Mouse (Mus musculus) heart, embryonic 16.5 days (tissue): Measurements from ENCODE around the gene P4ha2. TPM values are rescaled to one million over a fixed set of nuclear protein-coding genes. Genes with fewer than 3 reads are reported as not detected.

Experiments used
- ATAC-seq: fragments of 200-750 bp; cut with Nextera tagmentation; replicated peaks from 2 replicates; pipeline ENCODE4 v1.8.0; 2017; ENCODE audit warnings: moderate number of reproducible peaks; ENCODE audit not compliant: insufficient read depth, low FRiP score; ENCODE audit errors: extremely low read depth
- H3K27ac ChIP-seq: fragments of 300-500 bp; sonication (generic); 2 replicates; pipeline ENCODE4 v1.5.1; 2014; ENCODE audit warnings: mild to moderate bottlenecking, low read length, control low read depth, moderate library complexity
- H3K27me3 ChIP-seq: fragments of 300-500 bp; sonication (generic); 2 replicates; pipeline ENCODE4 v1.6.1; 2014; ENCODE audit warnings: low read length, mixed read lengths; ENCODE audit not compliant: control insufficient read depth, insufficient read depth
- H3K36me3 ChIP-seq: fragments of 300-500 bp; sonication (generic); 2 replicates; pipeline ENCODE4 v1.6.1; 2014; ENCODE audit not compliant: control insufficient read depth, insufficient read depth
- H3K4me1 ChIP-seq: fragments of 300-500 bp; sonication (generic); 2 replicates; pipeline ENCODE4 v1.6.1; 2014; ENCODE audit warnings: low read length, mixed read lengths; ENCODE audit not compliant: control insufficient read depth, insufficient read depth
- H3K4me2 ChIP-seq: fragments of 300-500 bp; sonication (generic); 2 replicates; pipeline ENCODE4 v1.6.1; 2014; ENCODE audit warnings: low read depth, mild to moderate bottlenecking, control low read depth, low read length
- H3K4me3 ChIP-seq: fragments of 300-500 bp; sonication (generic); 2 replicates; pipeline ENCODE4 v1.5.1; 2014; ENCODE audit warnings: mild to moderate bottlenecking, control low read depth, low read length
- H3K9ac ChIP-seq: fragments of 300-500 bp; sonication (generic); 2 replicates; pipeline ENCODE4 v1.6.1; 2014; ENCODE audit warnings: low read length, control low read depth
- H3K9me3 ChIP-seq: fragments of 300-500 bp; sonication (generic); replicated peaks from 2 replicates; pipeline ENCODE4 v1.6.1; 2016; ENCODE audit warnings: low read length; ENCODE audit not compliant: control insufficient read depth
- WGBS: fragments of 180-500 bp; shearing (Covaris S2); extraction: QIAGEN DNeasy Blood & Tissue Kit; methylation state at CpG from one replicate; pipeline ENCODE4 v1.1.7; 2014; 5-methylcytosine and 5-hydroxymethylcytosine counted together
- polyA plus RNA-seq: library from polyadenylated mRNA; unstranded; fragments of >200 nt; fragmentation: Nextera tagmentation; extraction: Ambion mirVana; gene quantifications from 2 replicates; pipeline ENCODE4 v1.2.1, GENCODE M21; 2015

Gene P4ha2
- polyA plus RNA-seq, 1 experiment from 2014 or later: 53.3 TPM

DNA sequence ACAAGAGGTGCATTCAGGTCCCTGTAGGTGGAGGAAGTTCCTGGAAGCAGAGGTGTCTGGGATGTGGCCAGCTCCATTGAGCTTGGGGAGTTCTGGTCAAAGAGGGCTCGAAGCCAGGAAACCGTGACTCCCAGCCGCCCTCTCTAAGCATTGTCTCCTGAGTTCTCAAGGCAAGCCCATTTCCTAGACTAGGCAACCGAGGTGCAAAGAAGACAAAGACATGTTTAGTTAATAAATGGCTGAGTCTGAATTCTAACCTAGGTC, 34.0 kb upstream of the P4ha2 start:
- no peak overlapping the region for H3K4me2 ChIP-seq
- no peaks in the 10 kb centered on the region for H3K9me3 ChIP-seq
- peaks cover 39% of the 10 kb centered on the region for H3K4me1 ChIP-seq
- no peak overlapping the region for H3K9ac ChIP-seq
- ATAC-seq: no peak
- no peak overlapping the region for H3K27ac ChIP-seq
- H3K36me3 ChIP-seq: no peaks in the 10 kb centered on the region
- WGBS: 74% methylated on average over 4 of the region's 4 CpGs
- H3K27me3 ChIP-seq: peaks cover 19% of the 10 kb centered on the region
- H3K4me3 ChIP-seq: no peak overlapping the region

DNA sequence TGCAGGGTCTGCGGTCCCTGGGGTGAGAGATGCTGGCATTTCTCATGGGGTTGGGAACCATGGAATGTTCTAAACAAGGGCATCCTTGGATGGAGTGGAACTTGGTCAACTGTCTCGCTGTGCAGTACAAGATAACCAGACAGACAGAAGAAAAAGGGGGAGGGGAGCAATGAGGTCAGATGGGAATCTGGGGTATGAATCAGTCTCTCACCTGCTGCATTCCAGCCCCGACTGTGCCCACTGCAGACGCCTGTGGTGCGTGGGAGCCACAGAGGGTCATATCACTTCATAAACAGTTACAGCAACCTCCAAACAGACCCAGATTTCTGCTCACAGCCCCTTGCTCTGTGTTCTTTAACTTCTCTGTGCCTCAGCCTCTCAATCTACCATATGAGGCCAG, 33.5 kb upstream of the P4ha2 start:
- no peaks in the 10 kb centered on the region for H3K36me3 ChIP-seq
- H3K4me3 ChIP-seq: no peak overlapping the region
- no peak overlapping the region for H3K27ac ChIP-seq
- H3K9ac ChIP-seq: no peak overlapping the region
- H3K4me2 ChIP-seq: no peak overlapping the region
- WGBS: 63% methylated on average over 5 of the region's 5 CpGs
- H3K27me3 ChIP-seq: peaks cover 21% of the 10 kb centered on the region
- peaks cover 38% of the 10 kb centered on the region for H3K4me1 ChIP-seq
- no peak for ATAC-seq
- no peaks in the 10 kb centered on the region for H3K9me3 ChIP-seq

DNA sequence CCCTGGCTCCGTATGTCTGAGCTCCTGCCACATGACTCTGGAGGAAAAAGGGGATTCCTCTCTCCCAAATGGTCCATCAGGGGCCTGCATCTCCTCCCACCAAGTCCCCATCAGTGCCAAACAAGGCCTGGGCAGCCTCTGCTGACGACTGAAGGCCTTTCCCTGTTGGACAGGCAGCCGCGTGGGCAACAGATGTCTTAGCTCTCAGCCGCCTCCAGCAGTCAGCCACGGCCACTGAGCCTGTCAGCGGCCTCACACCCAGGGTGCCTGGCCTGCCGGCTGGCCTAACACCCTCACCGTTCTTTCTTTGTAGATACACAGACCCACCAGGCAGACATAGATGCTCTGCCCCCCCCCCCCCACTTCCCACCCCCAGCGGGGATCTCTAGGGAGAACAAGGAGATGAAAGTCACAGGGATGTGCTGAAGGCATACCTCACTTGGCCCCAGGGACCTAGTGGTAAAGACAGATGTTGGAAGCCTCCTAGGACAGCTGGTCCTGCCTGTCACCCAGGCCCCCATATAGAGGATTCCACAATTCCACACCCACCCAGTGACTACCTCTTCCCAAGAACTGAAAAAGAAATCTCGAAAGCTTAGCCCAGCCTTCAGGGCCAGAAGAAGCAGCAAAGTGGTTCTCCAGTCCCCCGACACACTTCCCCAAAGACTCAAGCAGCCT, 32.4 kb upstream of the P4ha2 start:
- Histone ChIP-seq H3K4me2 (peak overlapping the region; percentile 93), H3K9me3 (no peaks in the 10 kb centered on the region), H3K9ac (peak overlapping the region; percentile 76; the same call in 1 of the 2 replicates), H3K36me3 (no peaks in the 10 kb centered on the region), H3K27ac (no peak overlapping the region), H3K4me1 (peaks cover 38% of the 10 kb centered on the region), H3K4me3 (peak overlapping the region; percentile 59), H3K27me3 (peaks cover 21% of the 10 kb centered on the region)
- 39% methylated on average over 12 of the region's 12 CpGs for WGBS
- no peak for ATAC-seq

GRCm38 (mm10) chr11:54067996-54068519, 31.8 kb upstream of the P4ha2 start:
- no peak for ATAC-seq
- no peaks in the 10 kb centered on the region for H3K9me3 ChIP-seq
- H3K27me3 ChIP-seq: peaks cover 21% of the 10 kb centered on the region
- peak overlapping the region; percentile 59 for H3K4me3 ChIP-seq
- WGBS: 40% methylated on average over 4 of the region's 4 CpGs
- H3K4me2 ChIP-seq: peak overlapping the region; percentile 93
- H3K9ac ChIP-seq: peak overlapping the region; percentile 76; the same call in 1 of the 2 replicates
- H3K27ac ChIP-seq: no peak overlapping the region
- no peaks in the 10 kb centered on the region for H3K36me3 ChIP-seq
- H3K4me1 ChIP-seq: peaks cover 40% of the 10 kb centered on the region

GRCm38 (mm10) chr11:54068520-54069371, 31.1 kb upstream of the P4ha2 start, which contains the start of gene Pdlim4:
Pdlim4 (minus strand) TSS chr11:54069014.
- 0 out of 2 replicates have a peak, but pooled peaks have one; percentile 43 for ATAC-seq
- H3K36me3 ChIP-seq: no peaks in the 10 kb centered on the region
- peaks cover 21% of the 10 kb centered on the region for H3K27me3 ChIP-seq
- no peaks in the 10 kb centered on the region for H3K9me3 ChIP-seq
- peaks cover 45% of the 10 kb centered on the region for H3K4me1 ChIP-seq
- H3K4me3 ChIP-seq: peak within 1 kb of the TSS; percentile 59
- H3K9ac ChIP-seq: peak within 1 kb of the TSS; percentile 76
- H3K27ac ChIP-seq: peak within 1 kb of the TSS; percentile 4; the same call in 1 of the 2 replicates
- WGBS: 3% methylated on average over 61 of the region's 61 CpGs
- peak within 1 kb of the TSS; percentile 93 for H3K4me2 ChIP-seq

DNA sequence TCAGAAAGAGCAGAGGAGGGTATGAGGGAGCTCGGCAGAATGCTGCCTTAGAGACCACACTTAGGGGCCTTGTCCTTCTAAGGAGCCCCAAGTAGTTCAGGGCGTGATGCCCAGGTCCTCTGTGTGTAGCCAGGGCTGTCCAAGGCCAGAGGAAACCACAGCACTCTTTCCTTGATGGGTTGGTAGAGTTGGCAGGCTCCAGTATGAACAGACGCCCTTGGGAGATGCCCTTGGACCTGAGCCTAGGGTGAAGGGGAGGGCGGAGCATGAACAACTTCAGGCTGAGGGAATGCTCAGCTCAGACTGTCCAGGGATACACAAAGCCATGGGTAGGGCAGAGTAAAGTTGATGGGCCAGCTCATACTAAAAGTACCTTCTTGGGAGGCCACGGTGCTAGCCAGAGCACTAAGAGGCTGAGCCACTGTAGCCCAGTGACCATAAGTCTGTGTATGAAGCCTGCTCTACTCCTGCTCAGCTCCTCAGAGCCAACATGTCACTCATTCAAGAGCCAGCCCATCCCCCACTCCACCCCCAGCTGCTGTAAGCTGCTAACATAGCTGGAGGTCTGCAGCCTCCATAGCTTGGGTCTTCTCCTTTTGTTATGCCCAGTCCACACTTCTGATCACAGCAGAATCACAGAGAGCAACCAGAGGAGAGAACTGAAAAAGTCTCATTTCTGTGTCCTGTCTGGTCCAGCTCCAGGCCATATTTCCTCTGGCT, 28.0 kb upstream of the P4ha2 start:
- H3K9ac ChIP-seq: no peak overlapping the region
- H3K4me1 ChIP-seq: peaks cover 35% of the 10 kb centered on the region
- no peaks in the 10 kb centered on the region for H3K9me3 ChIP-seq
- ATAC-seq: no peak
- no peak overlapping the region for H3K27ac ChIP-seq
- 81% methylated on average over 5 of the region's 5 CpGs for WGBS
- no peaks in the 10 kb centered on the region for H3K36me3 ChIP-seq
- H3K27me3 ChIP-seq: peaks cover 24% of the 10 kb centered on the region
- H3K4me3 ChIP-seq: no peak overlapping the region
- no peak overlapping the region for H3K4me2 ChIP-seq

DNA sequence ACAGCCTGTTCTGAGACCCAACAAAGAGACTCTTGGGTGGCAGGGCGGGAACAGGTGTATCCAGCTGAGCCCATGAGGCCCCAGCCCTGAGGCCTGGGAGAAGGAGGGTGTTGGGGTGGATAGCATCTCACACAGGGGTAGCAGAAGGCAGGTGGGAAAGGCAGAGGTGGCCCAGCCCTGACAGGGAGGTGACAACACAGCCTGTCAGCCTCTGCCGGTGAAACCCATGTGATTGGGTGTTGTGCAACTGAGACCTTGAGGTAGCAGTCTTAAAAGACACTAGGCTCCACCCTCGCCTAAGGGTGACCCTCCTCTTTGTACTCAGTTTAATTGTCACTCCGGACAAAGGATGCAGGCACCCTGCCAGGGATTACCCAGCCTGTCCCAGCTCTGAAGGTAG, 26.6 kb upstream of the P4ha2 start:
- H3K9me3 ChIP-seq: no peaks in the 10 kb centered on the region
- H3K9ac ChIP-seq: no peak overlapping the region
- WGBS: 45% methylated on average over 4 of the region's 4 CpGs
- no peak overlapping the region for H3K4me3 ChIP-seq
- H3K4me1 ChIP-seq: peaks cover 25% of the 10 kb centered on the region
- H3K27ac ChIP-seq: no peak overlapping the region
- H3K27me3 ChIP-seq: peaks cover 18% of the 10 kb centered on the region
- no peaks in the 10 kb centered on the region for H3K36me3 ChIP-seq
- peak overlapping the region; percentile 7; the same call in 1 of the 2 replicates for H3K4me2 ChIP-seq
- no peak for ATAC-seq

GRCm38 (mm10) chr11:54075353-54075752, 24.5 kb upstream of the P4ha2 start:
- Histone ChIP-seq H3K9ac (no peak overlapping the region), H3K27me3 (peaks cover 9% of the 10 kb centered on the region), H3K4me2 (no peak overlapping the region), H3K4me3 (no peak overlapping the region), H3K36me3 (no peaks in the 10 kb centered on the region), H3K4me1 (peaks cover 22% of the 10 kb centered on the region), H3K27ac (no peak overlapping the region), H3K9me3 (no peaks in the 10 kb centered on the region)
- no peak for ATAC-seq
- 81% methylated on average over 6 of the region's 6 CpGs for WGBS
